Mouse (Mus musculus) bone marrow macrophage, adult 2 months (primary cell): Measurements from ENCODE around the gene Trim41.

Source experiments
- CTCF ChIP-seq: IDR thresholded peaks from 2 replicates; pipeline ENCODE4 v1.5.1; 2012; ENCODE audit warnings: low read depth, mild to moderate bottlenecking, low read length, moderate library complexity
- POLR2A ChIP-seq: IDR thresholded peaks from 2 replicates; pipeline ENCODE4 v1.6.1; 2012; ENCODE audit warnings: mild to moderate bottlenecking, low read depth, low read length, borderline replicate concordance

DNA sequence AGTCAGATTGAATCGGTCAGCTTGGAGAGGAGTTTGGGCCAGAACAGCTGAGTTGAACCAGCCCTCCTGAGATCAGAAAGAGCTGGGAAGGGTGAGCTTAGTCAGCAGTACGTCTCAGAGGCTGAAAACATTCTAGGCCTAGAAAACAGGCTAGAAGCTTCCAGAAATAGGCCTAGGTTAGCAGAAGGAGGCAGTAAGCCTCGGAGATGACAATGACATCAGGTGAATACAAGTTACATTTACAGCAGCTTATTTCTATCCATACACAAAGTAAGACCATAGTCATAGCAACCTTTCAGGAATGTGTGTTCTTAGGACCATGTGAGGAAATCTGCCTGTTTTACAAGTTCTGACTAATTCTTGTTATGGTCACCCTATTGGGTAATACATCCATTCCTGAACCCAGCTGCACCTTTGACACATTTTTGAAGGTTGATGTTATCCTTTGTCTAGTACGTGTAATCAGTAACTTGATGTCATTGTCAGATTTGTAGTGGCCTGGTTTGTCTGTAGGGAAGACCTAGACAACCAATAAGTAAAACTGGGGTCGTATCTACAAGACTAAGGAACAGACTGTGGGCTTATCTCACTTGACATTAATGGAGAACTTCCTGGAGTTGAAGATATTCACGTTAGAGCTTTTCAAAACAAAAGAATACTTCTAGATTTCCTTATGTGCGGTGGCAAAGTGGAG is 2.6 kb upstream of the Trim41 start:
- no peak for TF ChIP-seq CTCF
- TF ChIP-seq POLR2A: no peak
